Mouse (Mus musculus) heart, adult 11 months (tissue): ENCODE measurements at regions not wholly inside any gene's neighbourhood (a gene's known extent, or its start where the extent isn't known, plus 50 kb on each side); places are given as distances from the start of the nearest gene placed in this dataset.

Experiments
- DNase-seq: peaks from one replicate; pipeline ENCODE4 v3.0.0; 2022

DNA sequence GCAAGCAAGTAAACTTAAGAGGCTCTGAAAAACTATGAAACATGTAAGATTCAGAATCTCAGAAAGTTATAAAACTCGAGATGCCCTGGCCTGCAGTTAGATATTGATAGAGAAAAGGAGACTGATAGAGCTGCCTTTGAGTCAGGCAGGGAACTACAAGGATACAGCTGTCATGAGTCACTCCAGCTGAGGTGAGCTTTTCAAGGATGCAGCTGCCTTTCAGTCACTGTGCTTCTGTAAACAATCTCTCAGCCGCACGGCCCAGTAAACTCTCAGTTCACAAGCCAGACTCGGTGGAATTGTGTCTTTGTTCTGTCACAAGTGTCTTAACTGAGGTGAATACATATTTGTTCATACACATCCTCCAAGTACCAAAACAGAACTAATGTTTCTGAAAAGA is 334.9 kb upstream of the Rsrc1 start:
- DNase-seq, result peak; percentile 86

DNA sequence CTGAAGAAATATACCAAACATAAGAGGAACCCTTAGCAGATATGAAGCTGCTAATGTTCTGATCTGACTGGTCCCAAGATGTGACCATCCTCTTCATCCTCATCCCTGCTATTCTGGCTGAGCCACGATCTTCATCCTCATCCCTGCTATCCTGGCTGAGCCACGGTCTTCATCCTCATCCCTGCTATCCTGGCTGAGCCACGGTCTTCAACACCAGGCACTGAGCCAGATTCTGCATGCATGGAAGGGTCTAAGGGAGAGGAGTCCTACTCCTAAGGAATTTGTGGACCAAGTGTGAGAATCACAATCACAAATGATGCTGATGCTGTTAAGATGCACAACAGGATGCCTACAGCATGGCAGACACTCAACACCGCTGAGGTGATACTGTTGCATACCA is 331.9 kb upstream of the Rsrc1 start:
- DNase-seq, result peak; percentile 71

DNA sequence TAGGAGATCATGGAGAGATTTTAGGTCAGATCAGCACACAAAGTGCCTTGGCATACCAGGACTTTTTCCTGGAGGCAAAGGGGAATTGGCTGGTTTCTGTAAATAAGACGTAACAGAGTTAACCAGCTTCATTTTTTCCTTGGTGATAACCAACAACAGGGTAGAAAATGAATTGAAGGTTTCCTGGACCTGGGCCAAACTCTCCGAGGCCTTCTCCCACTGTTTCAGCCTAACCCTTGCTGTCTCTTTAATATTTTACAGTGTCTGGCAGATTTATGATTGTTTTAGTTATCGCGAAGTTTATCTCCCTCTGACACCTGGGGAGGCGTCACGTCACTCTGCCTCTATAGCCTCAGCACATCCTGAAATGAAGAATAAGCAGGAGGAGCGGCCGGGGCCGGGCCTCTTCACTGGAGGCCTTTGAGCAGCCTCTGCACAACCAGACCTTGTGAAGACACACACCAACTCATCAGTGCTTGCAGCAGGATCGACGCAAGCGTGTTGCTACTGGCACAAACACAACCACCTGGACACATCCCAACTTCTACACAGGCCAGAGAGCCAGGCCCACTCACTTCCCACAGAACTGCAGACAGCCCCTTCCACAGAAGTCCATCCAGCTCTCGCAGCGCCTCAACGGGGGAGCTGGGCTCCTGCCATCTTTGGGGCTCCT is 331.0 kb upstream of the Rsrc1 start:
- DNase-seq, result peak; percentile 91

DNA sequence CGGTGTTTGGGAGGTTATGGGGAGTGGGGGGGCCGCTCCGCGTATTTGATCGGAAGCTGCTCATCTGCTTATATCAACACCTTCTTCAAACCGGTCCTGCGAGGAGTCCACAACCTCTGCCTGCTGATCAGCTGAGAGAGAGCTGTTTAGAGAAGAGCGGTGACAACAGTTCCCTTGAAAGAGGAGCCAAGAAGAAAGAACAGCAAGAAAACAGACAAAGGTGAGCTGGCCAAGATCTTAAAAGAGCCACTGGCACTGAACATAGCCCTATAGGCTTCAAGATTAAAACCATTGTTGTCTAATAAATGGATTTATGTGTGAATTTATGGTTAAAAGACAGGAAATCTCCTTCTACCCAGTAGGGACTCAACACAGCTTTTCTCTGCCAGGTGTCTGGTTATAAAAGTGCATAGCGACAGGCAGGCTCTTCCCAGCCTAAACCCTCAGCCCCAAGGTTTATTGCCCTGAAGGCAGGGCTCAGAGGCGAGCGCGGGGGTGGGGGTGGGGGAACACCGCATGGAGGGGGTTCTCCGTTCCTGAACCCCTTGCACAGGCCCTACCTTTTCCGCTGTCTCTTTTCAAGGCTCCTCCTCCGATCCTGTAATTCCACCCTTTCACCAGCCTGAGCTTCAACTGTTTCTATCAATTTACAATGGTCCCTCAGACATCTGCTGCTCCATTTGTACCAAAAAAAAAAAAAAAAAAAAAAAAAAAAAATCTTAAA is 330.3 kb upstream of the Rsrc1 start:
- peak; percentile 74 for DNase-seq

DNA sequence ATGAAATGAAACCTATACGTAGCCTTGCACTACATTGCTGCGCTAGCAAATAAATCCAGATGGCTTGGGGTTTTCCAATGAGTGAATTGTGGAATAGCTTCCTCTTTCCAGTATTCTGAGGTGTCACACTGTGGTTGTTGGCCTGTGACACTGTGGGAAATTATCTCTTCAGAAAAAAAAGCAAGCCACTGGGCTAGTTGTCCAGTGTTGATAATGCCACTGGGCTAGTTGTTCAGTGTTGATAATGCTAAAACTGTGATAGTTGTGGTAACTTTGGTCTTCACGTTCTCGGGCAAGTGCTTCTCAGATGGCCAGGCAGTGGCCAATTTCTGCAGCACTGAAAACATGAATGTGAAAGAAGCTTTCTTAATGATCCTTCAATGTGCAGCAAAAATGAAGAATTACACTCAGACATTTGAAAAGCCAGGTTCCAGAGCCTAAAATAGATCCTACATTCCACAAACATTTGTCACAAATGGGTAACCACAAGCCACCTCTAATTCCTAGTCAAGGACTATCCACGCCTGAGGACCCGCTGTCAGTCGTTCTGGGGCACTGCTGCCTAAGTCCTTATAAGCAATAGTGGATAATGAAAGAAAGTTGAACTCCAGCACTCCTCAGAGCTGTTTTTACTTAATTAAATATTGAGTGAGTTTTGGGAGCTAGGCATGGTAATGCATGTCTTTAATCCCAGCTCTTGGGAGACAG is 328.9 kb upstream of the Rsrc1 start:
- DNase-seq, result peak; percentile 45

DNA sequence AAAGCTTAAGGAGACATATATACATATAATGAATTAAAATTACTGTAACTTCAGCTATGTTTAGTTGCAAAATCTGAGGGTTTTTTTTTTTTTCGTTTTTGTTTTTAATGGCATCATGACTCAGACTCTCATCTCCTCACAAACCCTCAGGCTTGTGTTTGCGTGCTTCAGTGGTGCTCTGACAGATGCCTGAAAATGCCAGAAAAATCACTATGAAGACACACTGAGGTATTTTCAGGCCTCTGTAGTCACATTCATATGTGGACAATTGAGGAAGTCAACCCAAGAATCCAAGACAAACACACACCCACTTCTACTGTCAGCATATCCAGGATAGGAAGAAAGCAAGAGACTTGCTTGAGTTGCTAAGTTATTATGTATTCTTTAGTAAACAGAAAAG is 327.2 kb upstream of the Rsrc1 start:
- no peak for DNase-seq

DNA sequence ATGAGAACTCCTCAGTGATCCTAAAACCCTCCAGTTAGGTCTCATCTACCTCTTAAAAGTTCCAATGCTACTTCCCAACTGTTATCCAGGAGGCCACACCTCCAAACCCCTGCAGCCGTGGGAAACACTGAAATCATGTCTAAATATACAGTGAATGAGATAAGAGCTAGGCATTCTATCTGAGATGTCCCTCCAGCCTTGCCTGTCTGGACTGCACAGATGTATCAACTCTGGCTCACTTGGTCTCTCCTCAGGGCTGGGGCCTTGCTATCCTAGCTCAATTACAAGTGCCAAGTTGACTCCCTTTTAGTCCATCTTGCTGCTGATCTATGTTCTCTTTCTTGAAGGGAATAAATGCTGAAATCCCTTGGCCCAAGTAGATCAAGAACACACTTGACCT is 326.3 kb upstream of the Rsrc1 start:
- DNase-seq, result no peak

DNA sequence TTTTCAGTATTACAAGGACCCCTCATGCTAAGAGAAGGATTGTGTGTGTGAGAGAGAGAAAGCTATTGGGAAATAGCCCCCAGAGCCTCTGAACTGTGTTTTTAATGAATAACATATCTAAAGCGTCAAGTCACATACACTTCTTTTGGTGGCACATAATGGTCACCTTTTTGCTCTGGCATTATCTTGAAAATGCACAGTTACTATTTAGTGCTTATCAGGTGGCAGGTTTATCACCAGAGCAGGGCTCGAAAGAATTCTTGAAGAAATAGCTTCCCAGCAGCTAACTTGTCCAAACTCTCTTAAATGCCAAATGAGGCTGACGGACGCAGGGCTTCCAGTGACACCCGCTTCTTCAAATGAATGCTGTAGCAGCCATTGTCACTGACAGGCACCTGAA is 324.7 kb upstream of the Rsrc1 start:
- no peak for DNase-seq

DNA sequence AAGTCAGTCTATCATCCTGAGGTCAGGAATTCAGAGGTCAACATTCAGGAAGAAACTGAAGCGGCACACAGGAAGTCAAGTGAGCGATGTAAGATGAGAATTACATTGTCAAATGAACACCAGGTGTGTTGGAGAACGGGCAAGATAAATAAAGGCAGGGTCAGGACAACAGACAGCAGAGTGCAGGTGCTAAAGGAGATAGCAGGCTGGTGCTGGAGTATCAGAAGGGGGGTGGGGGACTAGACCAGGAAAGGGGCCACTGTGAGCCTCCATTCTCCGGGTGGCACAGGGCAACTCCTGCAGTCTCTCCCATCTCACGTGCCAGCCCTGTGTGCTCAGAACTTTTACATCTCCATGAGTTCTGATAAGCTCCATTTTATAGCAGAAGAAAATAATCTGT is 320.6 kb upstream of the Rsrc1 start:
- DNase-seq, result peak; percentile 49

DNA sequence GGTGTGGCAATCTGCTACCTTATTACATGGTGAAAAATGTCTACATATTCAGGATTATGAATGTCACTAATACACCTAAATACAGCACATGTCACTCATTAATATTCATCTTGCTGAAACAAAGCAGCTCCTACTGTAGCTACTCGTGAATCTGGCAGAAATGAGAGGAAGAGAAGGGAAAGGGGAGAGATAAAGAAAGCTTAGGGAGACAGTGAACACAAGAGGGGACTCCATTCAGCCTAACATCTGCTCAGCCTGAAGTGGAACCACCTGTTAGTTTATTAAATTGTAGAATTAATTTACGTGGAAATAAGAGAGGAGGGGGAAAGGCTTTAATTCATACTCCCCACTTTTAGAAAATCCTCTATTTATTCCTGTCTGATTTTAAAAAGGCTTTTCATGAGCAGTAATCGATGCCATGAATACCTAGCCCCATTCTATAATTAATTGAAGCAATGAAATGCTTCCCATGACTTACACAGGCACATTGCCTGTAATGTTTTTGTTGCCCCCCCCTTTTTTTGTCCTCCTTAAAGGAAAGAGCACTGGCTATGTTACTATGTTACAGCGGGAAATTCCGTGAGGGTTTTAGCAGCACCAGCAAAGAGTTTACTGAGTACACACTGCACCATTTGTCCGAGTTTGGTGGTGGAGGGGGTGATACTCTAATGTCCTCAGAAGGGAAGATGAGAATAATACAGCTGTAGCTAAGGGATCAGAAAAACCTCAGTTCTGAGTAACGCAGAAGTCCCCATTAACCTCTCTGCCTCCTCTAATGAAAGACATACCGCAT is 319.2 kb upstream of the Rsrc1 start:
- no peak for DNase-seq

DNA sequence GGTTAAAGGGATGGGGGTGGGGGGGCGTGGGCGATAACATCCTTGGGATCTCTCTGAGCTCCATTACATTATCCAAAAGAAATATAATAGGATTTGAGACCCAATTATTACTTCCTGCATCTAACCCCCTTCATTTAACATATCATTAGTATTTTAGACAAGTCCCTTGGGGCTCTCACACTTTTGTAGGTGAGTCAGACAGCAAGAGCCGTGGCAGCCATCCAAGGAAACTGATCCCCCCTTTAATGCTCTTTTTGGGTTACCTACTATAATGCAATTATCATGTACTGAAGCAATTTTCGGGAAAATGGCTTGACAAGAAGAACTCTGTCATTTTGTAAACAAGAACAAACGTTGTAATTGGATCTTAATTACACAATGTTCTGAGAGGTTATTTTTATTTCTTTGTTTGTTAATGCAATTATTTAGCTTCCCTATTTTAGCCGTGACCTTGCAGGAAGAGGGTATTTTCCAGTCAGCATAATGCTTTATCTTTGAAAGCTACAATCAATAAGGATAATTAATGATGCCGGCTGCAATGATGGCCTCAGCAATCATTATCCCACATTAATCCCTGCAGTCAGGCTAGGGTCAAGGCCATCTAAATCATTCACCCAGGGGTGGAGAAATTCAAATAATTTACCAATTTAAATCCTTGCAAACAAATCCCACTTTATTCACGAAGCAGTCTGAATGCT is 297.5 kb upstream of the Rsrc1 start:
- no peak for DNase-seq

DNA sequence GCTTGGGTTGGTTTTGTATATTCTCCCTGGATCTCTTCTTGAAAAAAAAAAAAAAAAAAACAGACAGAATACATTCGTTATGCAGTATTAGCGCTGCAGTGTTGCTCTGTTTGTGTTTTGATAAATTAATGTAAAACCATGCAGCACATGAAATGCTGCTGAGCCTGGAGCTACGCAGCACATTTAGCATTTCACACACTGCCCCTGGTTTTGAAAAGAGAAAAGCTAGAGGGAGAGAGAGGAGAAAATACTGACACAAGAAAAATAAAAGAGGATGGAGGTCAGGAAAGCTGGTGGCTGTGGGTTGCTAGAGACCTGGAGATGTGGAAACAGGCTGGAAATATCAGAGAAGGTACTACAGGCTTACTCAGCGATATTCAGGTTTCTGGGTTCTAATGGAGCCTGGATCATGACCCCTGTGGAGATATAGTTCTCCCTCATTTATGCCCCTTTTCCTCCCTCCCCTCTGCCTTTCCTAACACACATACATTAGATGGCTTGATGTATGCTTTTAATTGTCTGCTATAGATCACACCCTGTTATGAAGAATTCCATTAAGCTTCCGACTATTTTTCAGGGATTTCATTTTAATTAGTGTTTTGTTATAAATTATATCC is 296.8 kb upstream of the Rsrc1 start:
- no peak for DNase-seq

DNA sequence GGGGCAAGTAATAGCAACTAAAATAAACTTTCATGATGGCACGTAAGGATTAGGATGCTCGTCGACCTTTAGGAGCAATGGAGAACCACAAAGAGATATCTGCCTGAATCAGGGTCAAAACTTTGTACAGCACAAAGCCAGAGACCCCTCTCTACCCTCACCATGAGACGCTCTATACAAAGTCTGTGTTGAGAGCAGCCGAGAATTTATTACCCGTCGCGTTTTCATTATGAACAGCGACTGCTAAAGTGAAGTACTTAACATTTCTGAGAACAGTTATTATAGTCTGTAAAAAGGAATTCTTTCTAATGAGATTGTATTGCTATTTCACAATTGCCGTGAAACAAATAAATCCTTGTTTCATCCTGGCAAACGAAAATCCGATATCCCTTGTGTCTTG is 296.1 kb upstream of the Rsrc1 start:
- no peak for DNase-seq

DNA sequence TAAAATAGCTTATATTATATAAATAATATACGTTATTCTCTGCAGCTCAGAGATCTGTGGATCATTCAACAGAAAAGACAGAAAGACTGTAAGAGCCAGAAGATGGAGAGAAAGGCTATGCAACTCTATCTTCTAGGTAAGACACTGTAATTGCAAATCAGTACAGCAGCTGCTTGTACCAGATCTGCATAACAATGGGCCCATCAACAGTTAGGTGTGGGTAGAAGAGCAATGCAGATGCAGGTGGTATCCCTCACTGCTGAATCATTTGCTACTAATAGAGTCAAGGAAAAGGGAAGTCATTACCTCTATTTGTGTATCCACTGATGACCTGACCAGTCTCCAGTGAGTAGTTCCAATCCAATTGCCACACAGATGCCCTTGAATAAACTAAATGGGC is 294.1 kb upstream of the Rsrc1 start:
- DNase-seq, result no peak

DNA sequence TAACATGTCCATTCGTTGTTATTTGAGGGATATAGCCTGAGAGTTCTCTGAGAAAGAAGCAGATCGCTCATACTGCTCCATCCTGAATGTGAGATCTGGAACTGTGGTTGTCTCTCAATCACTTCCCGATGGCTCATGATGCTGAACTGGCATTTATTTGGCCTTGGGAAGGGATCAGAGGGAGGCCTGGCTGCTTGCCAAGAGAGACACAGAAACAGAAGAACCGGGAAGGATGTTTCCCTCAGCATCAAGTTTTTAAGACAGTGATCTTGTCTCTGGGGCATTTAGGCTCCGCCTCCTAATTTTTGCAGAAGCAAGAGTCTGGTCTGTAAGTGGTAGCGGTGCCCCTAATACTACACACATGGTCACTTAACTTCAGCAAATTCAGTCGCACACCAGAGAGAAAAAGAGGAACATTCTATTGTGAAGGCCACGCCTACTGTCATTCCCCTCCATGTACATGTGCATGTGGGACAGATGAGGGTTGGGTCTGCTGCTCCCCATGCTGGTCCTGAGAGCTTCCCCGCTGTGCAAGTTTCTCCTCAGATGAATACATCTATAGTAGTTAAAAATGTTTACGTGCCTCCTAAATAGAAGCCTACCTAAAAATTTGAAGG is 290.2 kb upstream of the Rsrc1 start:
- no peak for DNase-seq

DNA sequence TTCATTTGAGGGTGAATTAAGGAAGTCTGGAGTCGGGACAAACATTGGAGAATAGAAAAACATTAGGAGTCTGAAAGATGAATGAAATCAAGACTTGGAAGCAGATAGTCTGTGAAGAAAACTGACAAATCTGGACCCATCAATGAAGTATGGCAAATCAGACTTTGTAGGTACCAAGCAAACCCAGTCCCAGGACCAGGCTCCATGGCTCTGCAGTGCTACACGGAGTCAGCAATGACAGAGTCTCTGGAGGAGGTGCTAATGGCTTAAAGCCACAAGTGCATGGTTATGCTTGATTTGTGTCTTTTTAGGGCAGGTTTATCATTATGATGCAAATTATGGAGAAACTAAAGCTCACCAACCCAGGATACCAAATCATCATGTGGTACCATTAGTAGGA is 286.1 kb upstream of the Rsrc1 start:
- DNase-seq, result no peak

DNA sequence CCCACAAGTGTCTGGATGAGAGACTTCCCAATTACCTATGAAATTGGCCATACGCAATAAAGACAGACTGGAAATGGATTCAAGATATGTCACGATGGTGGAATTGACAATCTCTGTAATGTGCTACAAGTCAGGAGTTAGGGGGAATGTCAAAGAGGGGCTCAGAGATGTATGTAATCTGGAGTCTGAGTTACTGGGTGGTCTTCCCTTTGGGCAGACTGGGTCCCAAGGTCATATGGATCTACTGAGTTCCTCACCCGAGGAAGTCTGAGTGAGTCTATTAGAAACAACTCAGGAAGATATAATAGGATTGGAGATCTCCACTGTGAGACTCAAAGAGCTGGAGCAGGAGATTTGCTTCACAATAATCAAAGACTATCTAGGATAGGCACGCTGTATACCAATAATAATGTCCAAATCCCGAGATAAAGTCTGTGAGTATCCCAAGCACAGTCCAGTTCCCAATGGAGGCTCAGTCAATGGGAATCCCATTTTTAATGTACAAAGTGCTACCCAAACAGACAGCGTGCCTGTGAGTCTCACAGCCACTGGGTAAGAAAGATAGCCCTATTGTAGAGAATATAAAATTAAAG is 285.4 kb upstream of the Rsrc1 start:
- no peak for DNase-seq

DNA sequence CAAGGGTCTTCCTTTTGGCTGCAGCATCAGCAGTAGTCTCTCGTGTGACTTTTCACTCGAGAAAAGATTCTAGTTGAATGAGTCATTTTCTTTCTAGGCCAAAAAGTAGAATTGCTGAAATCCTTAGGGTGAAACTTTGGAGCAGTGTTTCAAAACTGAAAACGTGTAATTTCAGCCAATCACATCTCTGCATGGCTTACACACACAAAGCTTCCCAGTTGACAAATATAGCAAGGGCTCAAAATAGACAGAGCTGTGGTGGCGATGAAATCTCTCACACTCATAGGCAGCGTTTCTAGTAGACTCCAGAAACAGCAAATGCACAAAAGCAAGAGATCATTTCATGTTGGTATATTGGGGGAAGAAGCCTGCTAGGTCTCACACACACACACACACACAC is 283.1 kb upstream of the Rsrc1 start:
- no peak for DNase-seq

DNA sequence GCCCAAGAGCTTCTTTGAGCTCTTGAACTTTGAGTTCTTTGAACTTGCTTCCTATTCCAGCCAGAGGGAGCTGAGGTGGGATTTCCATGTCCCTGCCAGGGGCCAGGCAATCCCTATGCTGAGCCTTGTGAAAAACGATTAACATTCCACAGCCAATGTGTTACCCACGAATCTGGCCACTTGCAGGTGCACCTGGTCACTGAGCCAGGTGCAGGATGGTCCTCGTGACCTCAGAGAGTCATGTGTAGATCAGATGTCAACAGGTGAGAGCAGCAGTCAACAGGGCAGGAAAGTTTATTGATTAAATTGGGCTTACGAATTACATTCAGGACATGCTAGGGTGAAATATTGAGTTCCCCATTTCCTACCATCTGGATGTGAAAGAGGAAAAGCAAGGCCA is 275.4 kb upstream of the Rsrc1 start:
- DNase-seq, result no peak

DNA sequence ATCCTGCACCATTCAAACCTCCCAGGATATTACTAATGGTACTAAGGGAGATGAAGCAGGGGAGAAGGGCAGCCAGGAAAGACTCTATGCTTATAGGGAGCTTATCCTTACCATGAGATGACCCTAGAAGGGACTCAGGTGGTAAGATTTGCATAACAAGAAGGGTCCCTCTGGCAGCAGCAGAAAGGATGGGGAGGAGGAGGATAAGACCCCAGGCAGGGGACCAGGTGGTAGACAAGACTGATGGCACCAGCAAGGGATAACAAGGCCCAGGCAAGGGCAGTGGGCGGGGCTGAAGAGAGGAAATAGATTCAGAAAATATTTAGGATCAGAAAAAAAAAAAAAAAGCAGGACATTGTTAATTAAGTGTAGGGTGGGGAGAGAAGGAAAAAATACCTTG is 245.7 kb upstream of the Rsrc1 start:
- no peak for DNase-seq
